Mouse (Mus musculus) midbrain, embryonic 13.5 days (tissue): ENCODE results near the gene Fabp3. TPM values are rescaled to one million over a fixed set of nuclear protein-coding genes. Genes with fewer than 3 reads are reported as not detected.

ENCODE experiments used
- ATAC-seq: fragments of 200-750 bp; cut with Nextera tagmentation; 2 replicates; pipeline ENCODE4 v1.8.0; 2017; ENCODE audit warnings: mild to moderate bottlenecking, moderate TSS enrichment, moderate library complexity
- H3K27ac ChIP-seq: fragments of 300-500 bp; sonication (generic); 2 replicates; pipeline ENCODE4 v1.5.1; 2015; ENCODE audit warnings: inconsistent platforms, mild to moderate bottlenecking, moderate library complexity
- H3K27me3 ChIP-seq: fragments of 300-500 bp; sonication (generic); 2 replicates; pipeline ENCODE4 v1.6.1; 2015; ENCODE audit warnings: mild to moderate bottlenecking, inconsistent platforms
- H3K36me3 ChIP-seq: fragments of 300-500 bp; sonication (generic); 2 replicates; pipeline ENCODE4 v1.6.1; 2015; ENCODE audit warnings: mild to moderate bottlenecking, inconsistent platforms
- H3K4me1 ChIP-seq: fragments of 300-500 bp; sonication (generic); replicated peaks from 2 replicates; pipeline ENCODE4 v1.6.1; 2015; ENCODE audit warnings: inconsistent platforms
- H3K4me2 ChIP-seq: fragments of 300-500 bp; sonication (generic); replicated peaks from 2 replicates; pipeline ENCODE4 v1.6.1; 2015; ENCODE audit warnings: moderate library complexity, mild to moderate bottlenecking, inconsistent platforms
- H3K4me3 ChIP-seq: fragments of 300-500 bp; sonication (generic); replicated peaks from 2 replicates; pipeline ENCODE4 v1.5.1; 2015; ENCODE audit warnings: mild to moderate bottlenecking, inconsistent platforms
- H3K9ac ChIP-seq: fragments of 300-500 bp; sonication (generic); replicated peaks from 2 replicates; pipeline ENCODE4 v1.6.1; 2015; ENCODE audit warnings: mild to moderate bottlenecking, inconsistent platforms
- H3K9me3 ChIP-seq: fragments of 300-500 bp; sonication (generic); 2 replicates; pipeline ENCODE4 v1.6.1; 2016; ENCODE audit warnings: mild to moderate bottlenecking, inconsistent platforms
- WGBS: fragments of 180-500 bp; shearing (Covaris S2); methylation state at CpG from one replicate; pipeline ENCODE4 v1.1.7; 2015; 5-methylcytosine and 5-hydroxymethylcytosine counted together
- polyA plus RNA-seq: library from polyadenylated mRNA; unstranded; fragments of >200 nt; fragmentation: Nextera tagmentation; extraction: Ambion mirVana; gene quantifications from 2 replicates; pipeline ENCODE4 v1.2.1, GENCODE M21; 2015

The Fabp3 gene
- 103 and 116 TPM in 2 replicates for polyA plus RNA-seq

- H3K9ac ChIP-seq = peak within 1 kb of the TSS; percentile 78
- H3K27ac ChIP-seq = peak within 1 kb of the TSS; percentile 21; the same call in 1 of the 2 replicates
- H3K36me3 ChIP-seq = peaks cover 12% of the 10 kb centered on the region
- WGBS = under 1% methylated on average over 52 of the region's 52 CpGs
- H3K27me3 ChIP-seq = peaks cover 45% of the 10 kb centered on the region
- peak within 1 kb of the TSS; percentile 56 for H3K4me3 ChIP-seq
- H3K9me3 ChIP-seq = no peaks in the 10 kb centered on the region
- peak within 1 kb of the TSS; percentile 87 for H3K4me2 ChIP-seq
- H3K4me1 ChIP-seq = peaks cover 29% of the 10 kb centered on the region
- peak; percentile 73 for ATAC-seq
Observed at GRCm38 (mm10) chr4:130308231-130309081, at the start of gene Fabp3, which contains the start of gene Gm10570. Fabp3 (plus strand) TSS chr4:130308595. Gm10570 (minus strand) TSS chr4:130308674.

GRCm38 (mm10) chr4:130260406-130260805, 48.0 kb upstream of the Fabp3 start:
- Histone ChIP-seq H3K4me2 (no peak overlapping the region), H3K36me3 (peaks cover 82% of the 10 kb centered on the region), H3K4me1 (peaks cover 12% of the 10 kb centered on the region), H3K27me3 (no peaks in the 10 kb centered on the region), H3K9me3 (no peaks in the 10 kb centered on the region), H3K4me3 (no peak overlapping the region), H3K27ac (no peak overlapping the region), H3K9ac (no peak overlapping the region)
- no peak for ATAC-seq
- WGBS = 39% methylated on average over 5 of the region's 5 CpGs

DNA sequence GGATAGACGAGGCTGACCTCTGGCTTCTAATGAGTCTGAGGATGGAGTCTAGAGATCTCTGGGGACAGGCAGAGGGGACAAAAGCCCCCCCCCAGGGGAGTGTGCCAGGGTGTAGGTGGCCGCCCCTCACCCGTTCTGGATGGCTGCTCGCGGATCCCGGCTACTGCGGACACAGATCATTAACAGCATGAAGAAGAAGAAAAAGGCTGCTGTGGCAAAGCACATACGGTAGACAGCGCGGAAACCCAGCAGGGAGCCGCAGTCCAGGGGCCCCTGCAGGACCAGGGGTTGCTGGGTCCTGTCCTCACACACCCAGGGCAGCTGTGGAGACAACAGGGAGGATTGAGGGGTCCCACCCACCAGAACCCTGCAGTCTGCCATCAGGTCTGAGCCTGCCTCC, 44.3 kb upstream of the Fabp3 start:
- Histone ChIP-seq H3K9ac (peak overlapping the region; percentile 44), H3K36me3 (peaks cover 53% of the 10 kb centered on the region)
- 16% methylated on average over 11 of the region's 11 CpGs for WGBS

GRCm38 (mm10) chr4:130264698-130265349, 43.6 kb upstream of the Fabp3 start:
- Histone ChIP-seq H3K9ac (peak overlapping the region; percentile 44; the same call in 1 of the 2 replicates), H3K27ac (no peak overlapping the region), H3K4me2 (peak overlapping the region; percentile 15; the same call in 1 of the 2 replicates), H3K9me3 (no peaks in the 10 kb centered on the region), H3K4me3 (no peak overlapping the region), H3K36me3 (peaks cover 47% of the 10 kb centered on the region), H3K27me3 (no peaks in the 10 kb centered on the region), H3K4me1 (peaks cover 25% of the 10 kb centered on the region)
- peak; percentile 66 for ATAC-seq
- 26% methylated on average over 24 of the region's 24 CpGs for WGBS

More for the DNA sequence above, 44.3 kb upstream of the Fabp3 start:
- H3K4me1 ChIP-seq = peaks cover 25% of the 10 kb centered on the region
- 0 out of 2 replicates have a peak overlapping the region, but pooled peaks have one; percentile 15 for H3K4me2 ChIP-seq
- ATAC-seq = peak; percentile 18; the same call in 1 of the 2 replicates
- H3K4me3 ChIP-seq = no peak overlapping the region
- H3K27me3 ChIP-seq = no peaks in the 10 kb centered on the region
- no peak overlapping the region for H3K27ac ChIP-seq
- H3K9me3 ChIP-seq = no peaks in the 10 kb centered on the region

DNA sequence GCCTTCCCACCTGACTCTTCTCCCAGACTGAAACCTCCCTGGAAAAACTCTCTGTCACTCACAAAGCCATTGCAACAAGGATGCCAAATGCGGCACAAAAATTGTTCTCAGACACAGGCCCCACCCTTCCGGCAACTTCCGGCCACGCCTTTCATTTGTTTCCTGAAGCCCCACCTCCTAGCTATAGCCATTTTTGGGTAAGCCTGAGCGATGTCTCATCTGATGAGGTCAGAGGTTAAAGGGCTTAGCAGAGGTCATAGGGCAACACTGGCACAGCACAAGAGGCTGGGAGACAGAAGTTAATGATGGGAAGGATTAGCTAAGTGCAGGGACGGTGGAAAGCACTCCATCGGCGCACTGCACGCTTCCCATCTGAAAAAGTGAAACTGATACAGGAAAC, 41.8 kb upstream of the Fabp3 start:
- WGBS = 51% methylated on average over 9 of the region's 9 CpGs
- no peak for ATAC-seq
- Histone ChIP-seq H3K9me3 (no peaks in the 10 kb centered on the region), H3K36me3 (peaks cover 35% of the 10 kb centered on the region), H3K27me3 (no peaks in the 10 kb centered on the region), H3K4me1 (peaks cover 25% of the 10 kb centered on the region), H3K4me2 (no peak overlapping the region), H3K27ac (no peak overlapping the region), H3K9ac (no peak overlapping the region), H3K4me3 (no peak overlapping the region)

- H3K4me2 ChIP-seq = no peak overlapping the region
- H3K27me3 ChIP-seq = no peaks in the 10 kb centered on the region
- no peak for ATAC-seq
- H3K4me1 ChIP-seq = peaks cover 26% of the 10 kb centered on the region
- no peak overlapping the region; the same call in 1 of the 2 replicates for H3K27ac ChIP-seq
- no peaks in the 10 kb centered on the region for H3K9me3 ChIP-seq
- no peak overlapping the region for H3K4me3 ChIP-seq
- H3K9ac ChIP-seq = 0 out of 2 replicates have a peak overlapping the region, but pooled peaks have one; percentile 7
- WGBS = 77% methylated on average over 7 of the region's 7 CpGs
- H3K36me3 ChIP-seq = peaks cover 30% of the 10 kb centered on the region
Observed at GRCm38 (mm10) chr4:130267069-130267468, 41.3 kb upstream of the Fabp3 start.

- peaks cover 43% of the 10 kb centered on the region for H3K4me1 ChIP-seq
- H3K9ac ChIP-seq = no peak overlapping the region
- H3K36me3 ChIP-seq = peaks cover 13% of the 10 kb centered on the region
- H3K27me3 ChIP-seq = no peaks in the 10 kb centered on the region
- 88% methylated on average over 10 of the region's 10 CpGs for WGBS
- H3K9me3 ChIP-seq = no peaks in the 10 kb centered on the region
- no peak overlapping the region for H3K4me3 ChIP-seq
- ATAC-seq = no peak
- no peak overlapping the region for H3K27ac ChIP-seq
- no peak overlapping the region for H3K4me2 ChIP-seq
Observed at GRCm38 (mm10) chr4:130268736-130269135, 39.7 kb upstream of the Fabp3 start.

GRCm38 (mm10) chr4:130270089-130270488, 38.3 kb upstream of the Fabp3 start:
- H3K27me3 ChIP-seq = no peaks in the 10 kb centered on the region
- no peak overlapping the region for H3K4me3 ChIP-seq
- no peak overlapping the region for H3K9ac ChIP-seq
- H3K36me3 ChIP-seq = peaks cover 10% of the 10 kb centered on the region; the same call in 1 of the 2 replicates
- H3K4me1 ChIP-seq = peaks cover 34% of the 10 kb centered on the region
- WGBS = 86% methylated on average over 8 of the region's 8 CpGs
- no peaks in the 10 kb centered on the region for H3K9me3 ChIP-seq
- no peak overlapping the region for H3K4me2 ChIP-seq
- ATAC-seq = no peak
- H3K27ac ChIP-seq = no peak overlapping the region

DNA sequence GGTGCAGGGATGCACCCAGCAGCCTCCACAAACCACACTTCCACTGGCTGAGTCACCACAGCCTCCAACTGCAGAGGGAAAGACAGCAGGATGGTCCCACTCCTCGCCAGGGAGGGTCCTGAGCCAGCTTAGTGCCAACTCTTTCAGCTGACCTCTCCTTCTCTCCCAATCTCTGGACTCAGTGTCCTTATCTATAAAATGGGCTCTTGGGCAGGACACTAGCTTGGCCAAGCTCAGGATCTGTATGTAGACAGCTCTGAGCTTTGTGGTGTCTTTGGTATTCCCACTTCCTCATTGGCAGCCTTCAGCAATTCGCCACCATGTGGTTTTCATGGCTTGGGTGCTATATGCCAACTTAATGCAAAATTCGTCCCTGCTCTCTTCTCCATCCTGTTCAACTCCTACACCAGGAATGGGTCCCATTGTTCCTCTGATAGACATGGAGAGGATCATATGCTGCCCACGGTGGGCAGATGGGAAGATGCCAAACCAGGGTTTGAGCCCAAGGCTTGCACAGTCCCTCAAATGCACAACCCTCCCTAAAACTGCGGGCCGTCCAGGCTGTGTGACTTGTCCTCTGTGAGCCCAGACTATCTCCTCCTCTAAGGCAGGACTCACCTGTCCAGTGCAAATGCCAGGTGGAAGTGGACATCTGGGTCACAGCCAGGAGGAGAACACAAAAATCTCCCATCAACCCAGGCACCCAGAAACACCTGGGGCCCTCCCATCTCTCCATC, 37.6 kb upstream of the Fabp3 start:
- H3K27ac ChIP-seq = no peak overlapping the region
- H3K36me3 ChIP-seq = peaks cover 10% of the 10 kb centered on the region; the same call in 1 of the 2 replicates
- H3K27me3 ChIP-seq = no peaks in the 10 kb centered on the region
- H3K4me1 ChIP-seq = peaks cover 39% of the 10 kb centered on the region
- no peak overlapping the region for H3K9ac ChIP-seq
- no peaks in the 10 kb centered on the region for H3K9me3 ChIP-seq
- no peak overlapping the region for H3K4me2 ChIP-seq
- 89% methylated on average over 6 of the region's 6 CpGs for WGBS
- ATAC-seq = no peak
- H3K4me3 ChIP-seq = no peak overlapping the region

- peaks cover 9% of the 10 kb centered on the region; the same call in 1 of the 2 replicates for H3K36me3 ChIP-seq
- peak overlapping the region; percentile 74 for H3K4me2 ChIP-seq
- peak overlapping the region; percentile 75 for H3K4me3 ChIP-seq
- H3K9ac ChIP-seq = peak overlapping the region; percentile 99
- WGBS = 5% methylated on average over 11 of the region's 12 CpGs
- peaks cover 36% of the 10 kb centered on the region for H3K4me1 ChIP-seq
- peak; percentile 40 for ATAC-seq
- H3K9me3 ChIP-seq = no peaks in the 10 kb centered on the region
- peak overlapping the region; percentile 98 for H3K27ac ChIP-seq
- H3K27me3 ChIP-seq = no peaks in the 10 kb centered on the region
Observed at GRCm38 (mm10) chr4:130273698-130274345, 34.6 kb upstream of the Fabp3 start.

DNA sequence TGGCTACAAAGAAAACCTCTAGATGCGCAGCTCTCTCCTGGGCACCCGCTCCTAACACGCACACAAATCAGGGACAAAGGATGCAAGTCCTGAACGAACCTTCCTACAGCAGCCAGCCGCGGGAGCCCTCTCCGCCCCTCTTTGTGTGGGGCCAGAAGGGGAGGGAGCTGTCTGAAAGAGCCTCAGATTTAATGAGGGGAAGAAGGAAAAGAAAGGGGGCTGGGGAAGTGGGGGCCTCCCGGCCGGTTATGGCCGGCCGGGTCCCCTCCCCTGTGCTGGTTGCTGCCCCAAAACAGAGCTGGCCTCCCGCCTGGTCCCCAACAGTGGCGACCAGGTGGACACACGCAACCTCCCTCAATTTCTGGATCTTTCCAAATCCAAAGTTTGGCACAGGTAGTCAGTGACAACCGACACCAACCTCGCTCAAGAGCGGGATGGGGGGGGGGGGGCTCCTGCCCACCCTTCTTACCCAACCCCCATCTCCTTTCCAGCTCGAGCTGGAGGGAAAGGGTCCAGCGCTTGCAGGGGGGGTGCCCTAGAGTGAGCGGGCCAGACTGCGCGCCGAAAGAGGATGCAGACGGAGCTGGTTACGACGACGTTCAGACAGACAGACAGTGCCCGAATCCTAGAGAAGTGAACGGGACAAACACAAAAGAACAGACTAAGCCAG, 33.9 kb upstream of the Fabp3 start:
- peak; percentile 90 for ATAC-seq
- H3K4me1 ChIP-seq = peaks cover 36% of the 10 kb centered on the region
- H3K27me3 ChIP-seq = no peaks in the 10 kb centered on the region
- peak overlapping the region; percentile 99 for H3K9ac ChIP-seq
- H3K4me2 ChIP-seq = peak overlapping the region; percentile 74
- peak overlapping the region; percentile 75 for H3K4me3 ChIP-seq
- H3K36me3 ChIP-seq = peaks cover 5% of the 10 kb centered on the region; the same call in 1 of the 2 replicates
- H3K27ac ChIP-seq = peak overlapping the region; percentile 98
- 0% methylated on average over 29 of the region's 29 CpGs for WGBS
- H3K9me3 ChIP-seq = no peaks in the 10 kb centered on the region
